Mouse (Mus musculus) CH12.LX (cell line): ENCODE results near the gene Entpd8. TPM values are rescaled to one million over a fixed set of nuclear protein-coding genes. Genes with fewer than 3 reads are reported as not detected.
A peak's percentile ranks its signal among the peaks of the same experiment; 100 is the strongest.

Source experiments
- DNase-seq: peaks from one replicate; pipeline ENCODE4 v3.0.0-alpha.2; 2013; ENCODE audit errors: extremely low read depth
- H3K27ac ChIP-seq: 2 replicates; pipeline ENCODE4 v1.5.1; 2012; ENCODE audit warnings: low read depth, mild to moderate bottlenecking, control low read depth, moderate library complexity; ENCODE audit not compliant: insufficient read depth
- H3K27me3 ChIP-seq: replicated peaks from 2 replicates; pipeline ENCODE3; 2012; ENCODE audit warnings: inconsistent platforms
- H3K36me3 ChIP-seq, 2 experiments: replicated peaks in 1 of 2; 2 replicates each; pipeline versions ENCODE3 to v1.6.1; 2012; ENCODE audit warnings: inconsistent platforms in 1 of 2, low read length in 1 of 2, mild to moderate bottlenecking in 1 of 2, mixed read lengths in 1 of 2, moderate library complexity in 1 of 2; ENCODE audit not compliant: control insufficient read depth in 1 of 2, insufficient read depth in 1 of 2
- H3K4me1 ChIP-seq, 2 experiments: 2 replicates each; pipeline ENCODE4 v1.6.1; 2012; ENCODE audit warnings: inconsistent platforms in 1 of 2, moderate library complexity in 1 of 2; ENCODE audit not compliant: insufficient read depth in 2 of 2, control insufficient read depth in 1 of 2
- H3K4me2 ChIP-seq: 2 replicates; pipeline ENCODE4 v1.6.1; 2012; ENCODE audit warnings: low read depth, mild to moderate bottlenecking, control low read depth; ENCODE audit not compliant: poor library complexity, insufficient read depth, severe bottlenecking
- H3K4me3 ChIP-seq, 3 experiments: fragments of 150-350 bp in 1 of 3; sonication (generic) in 1 of 3; replicated peaks in 1 of 3; 2 replicates each; pipeline versions ENCODE3 to v1.5.1; 2011 to 2012; ENCODE audit warnings: low read depth in 2 of 3, low read length in 2 of 3, mild to moderate bottlenecking in 2 of 3, moderate library complexity in 2 of 3, control low read depth in 1 of 3, improper control_type of control experiment in 1 of 3, inconsistent platforms in 1 of 3, mixed read lengths in 1 of 3; ENCODE audit not compliant: poor library complexity in 1 of 3
- H3K79me2 ChIP-seq: replicated peaks from 2 replicates; pipeline ENCODE4 v1.6.1; 2012; ENCODE audit warnings: mild to moderate bottlenecking, moderate library complexity; ENCODE audit not compliant: control insufficient read depth, poor library complexity, insufficient read depth, severe bottlenecking; ENCODE audit errors: extremely low read depth
- H3K9ac ChIP-seq: 2 replicates; pipeline ENCODE4 v1.6.1; 2012; ENCODE audit warnings: low read depth, mild to moderate bottlenecking, control low read depth, moderate library complexity; ENCODE audit not compliant: insufficient read depth
- H3K9me3 ChIP-seq: replicated peaks from 2 replicates; pipeline ENCODE3; 2012; ENCODE audit warnings: low read length, inconsistent platforms, mixed read lengths
- CTCF ChIP-seq, 2 experiments: IDR thresholded peaks in 1 of 2; conservative IDR thresholded peaks in 1 of 2; 2 replicates each; pipeline ENCODE4 v1.5.1; 2011 to 2012; ENCODE audit warnings: low read depth in 2 of 2, low read length in 2 of 2, improper control_type of control experiment in 1 of 2, inconsistent platforms in 1 of 2, mild to moderate bottlenecking in 1 of 2, moderate library complexity in 1 of 2
- E2F4 ChIP-seq: IDR thresholded peaks from 2 replicates; pipeline ENCODE4 v1.6.1; 2011; ENCODE audit warnings: low read depth, low read length, improper control_type of control experiment; ENCODE audit not compliant: insufficient replicate concordance
- ELF1 ChIP-seq: IDR thresholded peaks from 2 replicates; pipeline ENCODE4 v1.6.1; 2014; ENCODE audit warnings: low read depth, mild to moderate bottlenecking, inconsistent platforms, low read length, improper control_type of control experiment
- EP300 ChIP-seq: IDR thresholded peaks from 2 replicates; pipeline ENCODE4 v1.6.1; 2011; ENCODE audit warnings: low read length, improper control_type of control experiment
- KAT2A ChIP-seq: IDR thresholded peaks from 2 replicates; pipeline ENCODE4 v1.6.1; 2012; ENCODE audit warnings: low read length, improper control_type of control experiment, inconsistent platforms; ENCODE audit not compliant: insufficient replicate concordance
- MAFK ChIP-seq: IDR thresholded peaks from 2 replicates; pipeline ENCODE4 v1.6.1; 2011; ENCODE audit warnings: low read length, improper control_type of control experiment; ENCODE audit not compliant: insufficient replicate concordance
- MAX ChIP-seq: IDR thresholded peaks from 2 replicates; pipeline ENCODE4 v1.6.1; 2011; ENCODE audit warnings: low read length, improper control_type of control experiment
- MYC ChIP-seq: IDR thresholded peaks from 2 replicates; pipeline ENCODE4 v1.6.1; 2011; ENCODE audit warnings: low read depth, mild to moderate bottlenecking, improper control_type of control experiment, low read length
- NELFE ChIP-seq: IDR thresholded peaks from 2 replicates; pipeline ENCODE4 v1.6.1; 2011; ENCODE audit warnings: low read depth, low read length, improper control_type of control experiment
- NRF1 ChIP-seq: IDR thresholded peaks from 2 replicates; pipeline ENCODE4 v1.6.1; 2014; ENCODE audit warnings: low read depth, mild to moderate bottlenecking, inconsistent platforms, low read length, improper control_type of control experiment, moderate library complexity
- PAX5 ChIP-seq: IDR thresholded peaks from 2 replicates; pipeline ENCODE4 v1.6.1; 2012; ENCODE audit warnings: low read length, inconsistent platforms, mixed read lengths
- POLR2A ChIP-seq: IDR thresholded peaks from 2 replicates; pipeline ENCODE4 v1.6.1; 2011; ENCODE audit warnings: low read depth, mild to moderate bottlenecking, improper control_type of control experiment, low read length
- POLR2AphosphoS2 ChIP-seq: IDR thresholded peaks from 2 replicates; pipeline ENCODE4 v1.6.1; 2011; ENCODE audit warnings: low read depth, low read length, improper control_type of control experiment
- RAD21 ChIP-seq: IDR thresholded peaks from 2 replicates; pipeline ENCODE4 v1.6.1; 2011; ENCODE audit warnings: low read depth, mild to moderate bottlenecking, low read length, improper control_type of control experiment, moderate library complexity
- RCOR1 ChIP-seq: conservative IDR thresholded peaks from 2 replicates; pipeline ENCODE4 v1.6.1; 2012; ENCODE audit warnings: low read depth, mild to moderate bottlenecking, inconsistent platforms, low read length, improper control_type of control experiment
- SIN3A ChIP-seq: IDR thresholded peaks from 2 replicates; pipeline ENCODE4 v1.6.1; 2012; ENCODE audit warnings: low read length, improper control_type of control experiment, inconsistent platforms
- SMC3 ChIP-seq: IDR thresholded peaks from 2 replicates; pipeline ENCODE4 v1.6.1; 2011; ENCODE audit warnings: low read depth, low read length, improper control_type of control experiment
- TBP ChIP-seq: conservative IDR thresholded peaks from 2 replicates; pipeline ENCODE4 v1.6.1; 2011; ENCODE audit warnings: low read depth, low read length, improper control_type of control experiment
- TCF12 ChIP-seq: IDR thresholded peaks from 2 replicates; pipeline ENCODE4 v1.6.1; 2014; ENCODE audit warnings: low read depth, mild to moderate bottlenecking, inconsistent platforms, low read length, improper control_type of control experiment
- UBTF ChIP-seq: IDR thresholded peaks from 2 replicates; pipeline ENCODE4 v1.6.1; 2012; ENCODE audit warnings: low read depth, mild to moderate bottlenecking, inconsistent platforms, low read length, improper control_type of control experiment, moderate library complexity
- USF2 ChIP-seq: conservative IDR thresholded peaks from 2 replicates; pipeline ENCODE4 v1.6.1; 2011; ENCODE audit warnings: low read depth, low read length, improper control_type of control experiment
- ZC3H11A ChIP-seq: IDR thresholded peaks from 2 replicates; pipeline ENCODE4 v1.6.1; 2012; ENCODE audit warnings: low read depth, mild to moderate bottlenecking, inconsistent platforms, low read length, improper control_type of control experiment
- dilution Hi-C: fragments of 300-500 bp; cut with MboI; formaldehyde crosslinking; loops from 2 replicates; pipeline ENCODE4 v1.14.3; 2020; ENCODE audit warnings: low sequenced_read_pairs; ENCODE audit not compliant: extremely low pct_unique_long_range_greater_than_20kb, extremely low pct_ligation_motif_present
- in situ Hi-C: fragments of 300-500 bp; cut with MboI; formaldehyde crosslinking; loops from 3 replicates; pipeline ENCODE4 v1.14.3; 2019; ENCODE audit warnings: low sequenced_read_pairs, low pct_ligation_motif_present, low pct_unique_long_range_greater_than_20kb, mixed read lengths
- polyA plus RNA-seq: library from polyadenylated mRNA; unstranded; fragments of >175 nt; gene quantifications from 2 replicates; pipeline ENCODE4 v1.2.1, GENCODE M21; 2012; ENCODE audit warnings: low read depth; ENCODE audit not compliant: insufficient read length
- total RNA-seq, 2 experiments: library from RNA; depleted of rRNA; stranded (reverse); fragments of 300-350 nt in 1 of 2; fragments of >200 nt in 1 of 2; gene quantifications; 2 replicates each; pipeline ENCODE4 v1.2.3; 2012 to 2014

Gene Entpd8
- total and polyA plus RNA-seq, 3 experiments, result not detected

- TF ChIP-seq SIN3A (no peak), SMC3 (no peak), CTCF (conservative IDR thresholded peaks at IDR 0.05 in 1 of 2, IDR thresholded peaks at IDR 0.05 in 1 of 2; ENCODE audit: low read depth in 2 of 2, low read length in 2 of 2) (no peak), ZC3H11A (no peak), UBTF (no peak), KAT2A (no peak), MAX (no peak), MYC (no peak), EP300 (no peak), NELFE (no peak), MAFK (no peak), ELF1 (no peak), E2F4 (no peak), RCOR1 (no peak), USF2 (no peak), TBP (no peak), RAD21 (no peak), TCF12 (no peak), NRF1 (no peak)
- no peaks in the 10 kb centered on the region for H3K27me3 ChIP-seq
- no peaks in the 10 kb centered on the region for H3K9me3 ChIP-seq
- no peak overlapping the region for H3K4me2 ChIP-seq
- H3K4me1 ChIP-seq, result peaks cover 9 to 44% of the 10 kb centered on the region in 2 experiments
- H3K79me2 ChIP-seq, result no peaks in the 10 kb centered on the region
- in situ Hi-C loops, result loop anchor here (5.0 kb wide), 1 partner anchor 64 kb away; no protein-coding TSS in a partner anchor
- H3K36me3 ChIP-seq, result peaks cover 0 to 6% of the 10 kb centered on the region in 2 experiments
- dilution Hi-C loops, result no loop called here
- H3K9ac ChIP-seq, result no peak overlapping the region
- DNase-seq, result no peak
- H3K4me3 ChIP-seq, result no peak overlapping the region
- H3K27ac ChIP-seq, result no peak overlapping the region
These were observed 18.0 kb downstream of the Entpd8 start for GRCm38 (mm10) chr2:25098005-25098615.

GRCm38 (mm10) chr2:25098956-25099355, 18.9 kb downstream of the Entpd8 start:
- Histone ChIP-seq H3K27ac (no peak overlapping the region), H3K4me1 (peaks cover 9 to 36% of the 10 kb centered on the region in 2 experiments), H3K9me3 (no peaks in the 10 kb centered on the region), H3K36me3 (peaks cover 0 to 6% of the 10 kb centered on the region in 2 experiments), H3K4me3 (no peak overlapping the region), H3K9ac (no peak overlapping the region), H3K4me2 (no peak overlapping the region), H3K79me2 (no peaks in the 10 kb centered on the region), H3K27me3 (no peaks in the 10 kb centered on the region)
- DNase-seq, result no peak
- in situ Hi-C loops (loop anchor here (5.0 kb wide), 1 partner anchor 63 kb away; no protein-coding TSS in a partner anchor), dilution Hi-C loops (no loop called here)
- TF ChIP-seq CTCF (conservative IDR thresholded peaks at IDR 0.05 in 1 of 2, IDR thresholded peaks at IDR 0.05 in 1 of 2; ENCODE audit: low read depth in 2 of 2, low read length in 2 of 2) (peak in 1 of 2 experiments; percentile 50; a peak in 2 of 4 replicates), POLR2AphosphoS2 (no peak), SMC3 (peak; percentile 28; the same call in 1 of the 2 replicates), POLR2A (no peak), PAX5 (no peak), RAD21 (peak; percentile 44)
